In genomic region chrX:57118143-57118542, GRCm38 (mm10) we compare ENCODE assay signal across 24 mouse cellular contexts. TPM values are rescaled to one million over a fixed set of nuclear protein-coding genes. Genes with fewer than 3 reads are reported as not detected.
DNase-seq lines count a peak whose midpoint lies in the region; ATAC-seq and TF ChIP-seq lines count a peak whose summit lies in the region.
"Had no signal": no experiment of that assay in that cellular context is flagged by ENCODE, and none has a peak within 500 bp of the region (broad histone marks: within the 10 kb centered on the region; RNA-seq: fewer than 3 reads in every experiment).

No protein-coding gene starts in this region.

- no peak for DNase-seq in heart, adult 8-10 months (ENCODE audit: low spot score)
- no peak for DNase-seq in kidney, postnatal 0 days (ENCODE audit: low spot score)
- peak; percentile 35 for DNase-seq in 416B (ENCODE audit: low read depth)
- DNase-seq in R1 (ENCODE audit: low read depth, low spot score) = peak; percentile 1
- DNase-seq in adrenal gland, adult 8-10 months = no peak
- DNase-seq in urinary bladder, postnatal 14 days (ENCODE audit: low spot score) = no peak
- DNase-seq: cerebellum, adult 11-12 months; cerebellum, postnatal 25 days; gastrocnemius, postnatal 10 days; heart, postnatal 14 days; kidney, postnatal 4 days; liver; lung, embryonic 14.5 days; thymus, adult 18-20 months had no signal

- no peak overlapping the region for H3K9ac ChIP-seq in heart, embryonic 13.5 days
- no peak overlapping the region for H3K9ac ChIP-seq in kidney, postnatal 0 days (ENCODE audit: low read depth, low read length)
- no peak overlapping the region for H3K9ac ChIP-seq in kidney, embryonic 16.5 days (replicated peaks; ENCODE audit: low read length)
- H3K9ac ChIP-seq: lung, embryonic 14.5 days had no signal

- H3K27ac ChIP-seq in heart, embryonic 13.5 days (replicated peaks) = no peak overlapping the region
- H3K27ac ChIP-seq in kidney, postnatal 0 days = no peak overlapping the region
- H3K27ac ChIP-seq in kidney, embryonic 16.5 days (ENCODE audit: low read length) = no peak overlapping the region

- 0 out of 2 replicates have a peak overlapping the region, but pooled peaks have one; percentile 9 for H3K4me2 ChIP-seq in heart, embryonic 13.5 days
- H3K4me2 ChIP-seq in kidney, postnatal 0 days (ENCODE audit: low read length) = no peak overlapping the region
- no peak overlapping the region for H3K4me2 ChIP-seq in kidney, embryonic 16.5 days (replicated peaks; ENCODE audit: low read depth, low read length)
- H3K4me2 ChIP-seq: lung, embryonic 14.5 days had no signal

- no peak for ATAC-seq in heart, embryonic 13.5 days (ENCODE audit: extremely low read depth, insufficient number of reproducible peaks, low FRiP score, low TSS enrichment)
- ATAC-seq in kidney, postnatal 0 days (replicated peaks; ENCODE audit: low FRiP score, low read depth) = no peak
- ATAC-seq in kidney, embryonic 16.5 days (ENCODE audit: low FRiP score, low TSS enrichment) = no peak
- ATAC-seq: forebrain, embryonic 16.5 days; hindbrain, embryonic 16.5 days; midbrain, embryonic 16.5 days had no signal

- no peak overlapping the region for H3K4me3 ChIP-seq in heart, embryonic 13.5 days
- no peak overlapping the region for H3K4me3 ChIP-seq in kidney, postnatal 0 days (replicated peaks; ENCODE audit: low read depth, low read length)
- H3K4me3 ChIP-seq in kidney, embryonic 16.5 days (ENCODE audit: low read length) = no peak overlapping the region
- H3K4me3 ChIP-seq: erythroblast, embryonic 14.5 days had no signal

- 55% methylated on average over 8 of the region's 8 CpGs for WGBS in heart, embryonic 13.5 days
- WGBS in kidney, postnatal 0 days = 74% methylated on average over 8 of the region's 8 CpGs
- 78% methylated on average over 8 of the region's 8 CpGs for WGBS in kidney, embryonic 16.5 days

- no peaks in the 10 kb centered on the region for H3K27me3 ChIP-seq in heart, embryonic 13.5 days (replicated peaks)
- H3K27me3 ChIP-seq in kidney, postnatal 0 days (ENCODE audit: insufficient read depth, low read length) = no peaks in the 10 kb centered on the region
- H3K27me3 ChIP-seq in kidney, embryonic 16.5 days (ENCODE audit: insufficient read depth, low read length) = no peaks in the 10 kb centered on the region

- H3K4me1 ChIP-seq in heart, embryonic 13.5 days = no peaks in the 10 kb centered on the region
- no peaks in the 10 kb centered on the region for H3K4me1 ChIP-seq in kidney, postnatal 0 days (replicated peaks; ENCODE audit: insufficient read depth, low read length)
- H3K4me1 ChIP-seq in kidney, embryonic 16.5 days (ENCODE audit: insufficient read depth, low read length) = no peaks in the 10 kb centered on the region

- no peaks in the 10 kb centered on the region for H3K9me3 ChIP-seq in heart, embryonic 13.5 days
- H3K9me3 ChIP-seq in kidney, postnatal 0 days (replicated peaks; ENCODE audit: low read length) = no peaks in the 10 kb centered on the region
- H3K9me3 ChIP-seq in kidney, embryonic 16.5 days (ENCODE audit: low read length) = no peaks in the 10 kb centered on the region
- H3K9me3 ChIP-seq: G1E had no signal

- TF ChIP-seq CTCF in kidney, postnatal 0 days (IDR thresholded peaks at IDR 0.05; ENCODE audit: low read depth) = peak; percentile 38; the same call in 1 of the 2 replicates

- H3K36me3 ChIP-seq in heart, embryonic 13.5 days = no peaks in the 10 kb centered on the region
- no peaks in the 10 kb centered on the region for H3K36me3 ChIP-seq in kidney, postnatal 0 days (ENCODE audit: insufficient read depth, low read length)
- H3K36me3 ChIP-seq in kidney, embryonic 16.5 days (ENCODE audit: insufficient read depth, low read length) = no peaks in the 10 kb centered on the region
- H3K36me3 ChIP-seq: G1E had no signal

RNA-seq across cellular contexts. Expression of gene Vgll1, which starts 30.2 kb away (rescaled TPM):
- polyA plus RNA-seq in heart, embryonic 13.5 days (2015; fragmentation: Nextera tagmentation; extraction: Ambion mirVana) = not detected in 2 replicates
- total RNA-seq in heart, adult 8-10 months (2022) = not detected
- 0.11 and 0.36 TPM in 2 replicates for polyA plus RNA-seq in kidney, postnatal 0 days (2015; fragmentation: Nextera tagmentation; extraction: Ambion mirVana)
- polyA plus RNA-seq in kidney, embryonic 16.5 days (2015; fragmentation: Nextera tagmentation; extraction: Ambion mirVana) = 0.14 and 0.19 TPM in 2 replicates
- total RNA-seq in adrenal gland, adult 8-10 months (2022) = not detected
- total RNA-seq: adrenal gland, adult 18-20 months; gastrocnemius, postnatal 10 days; heart, postnatal 14 days; layer of hippocampus, postnatal 25 days; left cerebral cortex, postnatal 36 days had no signal
- polyA plus RNA-seq: erythroblast, embryonic 14.5 days; forebrain, embryonic 16.5 days; G1E; hindbrain, embryonic 16.5 days; midbrain, embryonic 16.5 days had no signal

Comparison
In these comparisons a context has a peak if more than half of its experiments do, and no peak if none do; other contexts are left out.
1. DNase-seq: peak in 416B (single experiment) and R1 (single experiment); none in heart, adult 8-10 months (single experiment), kidney, postnatal 0 days (single experiment), adrenal gland, adult 8-10 months (single experiment) and urinary bladder, postnatal 14 days (single experiment).